Mouse (Mus musculus): Measurements from ENCODE around the gene Xab2. TPM values are rescaled to one million over a fixed set of nuclear protein-coding genes. Genes with fewer than 3 reads are reported as not detected.

The Xab2 gene
- polyA plus RNA-seq (2015; fragmentation: Nextera tagmentation; extraction: Ambion mirVana), result 24.4 and 25.8 TPM in 2 replicates

GRCm38 (mm10) chr8:3621199-3621970, at the start of gene Xab2, which contains the start of gene Pet100:
Gene Xab2, minus strand, starts transcription at chr8:3621316.
Gene Pet100, plus strand, starts transcription at chr8:3621548.

DNA sequence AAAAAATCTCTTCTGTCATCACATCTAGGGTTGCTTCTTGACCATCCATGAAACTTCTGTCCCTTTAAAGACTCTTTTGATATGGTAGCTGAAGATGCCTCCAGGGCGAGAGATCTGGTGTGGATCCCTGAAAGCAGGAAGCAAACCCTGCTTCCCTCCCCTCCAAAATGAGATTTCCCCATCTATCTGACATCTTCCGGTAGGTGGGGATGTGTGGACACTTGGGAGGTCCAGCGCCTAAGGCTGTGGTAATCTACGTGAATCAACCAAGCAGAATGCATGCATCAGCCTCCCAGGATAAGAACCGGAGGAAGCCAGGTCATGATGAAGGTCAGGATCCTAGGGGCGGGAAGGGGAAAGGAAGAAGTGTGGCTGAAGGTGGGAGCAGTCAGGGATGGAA, 44.4 kb upstream of the Xab2 start, which contains the start of gene Mcemp1:
Gene Mcemp1 (plus strand): TSS at position 248 of the 400 bp plus-strand sequence.

GRCm38 (mm10) chr8:3655526-3655925, 34.4 kb upstream of the Xab2 start, which contains the start of gene Retn:
Gene Retn, plus strand, starts transcription at chr8:3655770.

GRCm38 (mm10) chr8:3630647-3631477, 9.7 kb upstream of the Xab2 start, which contains the start of gene Stxbp2:
Gene Stxbp2, plus strand, starts transcription at chr8:3630955.

GRCm38 (mm10) chr8:3625445-3625844, 4.3 kb upstream of the Xab2 start, which contains the start of gene Pcp2:
Gene Pcp2, minus strand, starts transcription at chr8:3625545.

DNA sequence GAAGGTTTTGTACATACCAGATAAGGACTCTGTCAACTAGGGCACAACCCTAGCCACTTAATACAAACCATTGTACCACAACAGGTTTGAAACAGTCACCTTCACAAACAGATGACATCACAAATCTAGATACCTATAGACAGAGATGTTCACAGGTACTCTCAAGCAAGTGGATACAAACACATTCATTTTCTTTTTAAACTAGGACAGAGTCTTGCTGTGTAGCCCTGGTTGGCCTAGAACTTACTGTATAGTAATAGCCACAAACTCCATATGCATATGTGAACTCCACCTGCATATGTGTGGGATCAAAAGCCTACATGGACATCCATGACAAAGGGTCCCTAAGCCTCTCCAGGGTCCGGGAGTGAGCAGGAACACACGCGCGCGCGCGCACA, 34.1 kb downstream of the Xab2 start, which contains the start of gene Camsap3:
Gene Camsap3 (plus strand): TSS at position 301 of the 398 bp plus-strand sequence.

GRCm38 (mm10) chr8:3567641-3568371, 53.3 kb downstream of the Xab2 start, which contains the start of gene C330021F23Rik:
Gene C330021F23Rik, plus strand, starts transcription at chr8:3567990.

Other genes with a start within 250 kb of the Xab2 start
- gene Arhgef18, start 228.3 kb downstream of the Xab2 start, polyA plus RNA-seq (2015; fragmentation: Nextera tagmentation; extraction: Ambion mirVana), result 7.6 and 9.2 TPM in 2 replicates
- gene Pex11g, start 153.6 kb downstream of the Xab2 start, polyA plus RNA-seq (2015; fragmentation: Nextera tagmentation; extraction: Ambion mirVana), result 5.5 and 7.1 TPM in 2 replicates
- 0.10 TPM in 1 of 2 replicates, not detected in the other for gene Tex45, start 150.5 kb downstream of the Xab2 start, polyA plus RNA-seq (2015; fragmentation: Nextera tagmentation; extraction: Ambion mirVana)
- 17.3 and 18.6 TPM in 2 replicates for gene Zfp358, start 128.2 kb downstream of the Xab2 start, polyA plus RNA-seq (2015; fragmentation: Nextera tagmentation; extraction: Ambion mirVana)
- 30.1 and 32.9 TPM in 2 replicates for gene Mcoln1, start 120.9 kb downstream of the Xab2 start, polyA plus RNA-seq (2015; fragmentation: Nextera tagmentation; extraction: Ambion mirVana)
- gene Pnpla6, start 105.9 kb downstream of the Xab2 start, polyA plus RNA-seq (2015; fragmentation: Nextera tagmentation; extraction: Ambion mirVana), result 17.0 and 17.4 TPM in 2 replicates
- 0.25 TPM in 1 of 2 replicates, not detected in the other for gene C330021F23Rik, start 53.3 kb downstream of the Xab2 start, polyA plus RNA-seq (2015; fragmentation: Nextera tagmentation; extraction: Ambion mirVana)
- gene Camsap3, start 34.0 kb downstream of the Xab2 start, polyA plus RNA-seq (2015; fragmentation: Nextera tagmentation; extraction: Ambion mirVana), result 4.9 and 5.3 TPM in 2 replicates
- 104 and 109 TPM in 2 replicates for gene Pet100, start 232 bp upstream of the Xab2 start, polyA plus RNA-seq (2015; fragmentation: Nextera tagmentation; extraction: Ambion mirVana)
- not detected in 2 replicates for gene Pcp2, start 4.2 kb upstream of the Xab2 start, polyA plus RNA-seq (2015; fragmentation: Nextera tagmentation; extraction: Ambion mirVana)
- gene Stxbp2, start 9.6 kb upstream of the Xab2 start, polyA plus RNA-seq (2015; fragmentation: Nextera tagmentation; extraction: Ambion mirVana), result 72.6 and 85.6 TPM in 2 replicates
- not detected in 2 replicates for gene Retn, start 34.5 kb upstream of the Xab2 start, polyA plus RNA-seq (2015; fragmentation: Nextera tagmentation; extraction: Ambion mirVana)
- 0.69 and 7.5 TPM in 2 replicates for gene Mcemp1, start 44.4 kb upstream of the Xab2 start, polyA plus RNA-seq (2015; fragmentation: Nextera tagmentation; extraction: Ambion mirVana)
- 3.4 and 8.5 TPM in 2 replicates for gene Fcor, start 51.0 kb upstream of the Xab2 start, polyA plus RNA-seq (2015; fragmentation: Nextera tagmentation; extraction: Ambion mirVana)
- 23.6 and 24.4 TPM in 2 replicates for gene Trappc5, start 55.0 kb upstream of the Xab2 start, polyA plus RNA-seq (2015; fragmentation: Nextera tagmentation; extraction: Ambion mirVana)
- gene Fcer2a, start 72.9 kb upstream of the Xab2 start, polyA plus RNA-seq (2015; fragmentation: Nextera tagmentation; extraction: Ambion mirVana), result 0.08 TPM in 1 of 2 replicates, not detected in the other
- 0.10 and 0.37 TPM in 2 replicates for gene Clec4g, start 99.3 kb upstream of the Xab2 start, polyA plus RNA-seq (2015; fragmentation: Nextera tagmentation; extraction: Ambion mirVana)
- not detected in 2 replicates for gene Cd209a, start 127.7 kb upstream of the Xab2 start, polyA plus RNA-seq (2015; fragmentation: Nextera tagmentation; extraction: Ambion mirVana)
- not detected in 2 replicates for gene Cd209e, start 233.0 kb upstream of the Xab2 start, polyA plus RNA-seq (2015; fragmentation: Nextera tagmentation; extraction: Ambion mirVana)

Data from urinary bladder, postnatal 0 days (tissue).